Mouse (Mus musculus): ENCODE measurements around the gene Sec22c. TPM values are rescaled to one million over a fixed set of nuclear protein-coding genes. Genes with fewer than 3 reads are reported as not detected.

Gene Sec22c
- polyA plus RNA-seq, 1 experiment = 0.28 TPM

GRCm38 (mm10) chr9:121630627-121631026, 74.7 kb downstream of the Sec22c start:
- Histone ChIP-seq H3K4me3 (replicated peaks) (no peak overlapping the region), H3K9me3 (ENCODE audit: control insufficient read depth, low read length) (no peaks in the 10 kb centered on the region), H3K36me3 (ENCODE audit: control insufficient read depth) (no peaks in the 10 kb centered on the region), H3K27me3 (ENCODE audit: control insufficient read depth) (peaks cover 1% of the 10 kb centered on the region; the same call in 1 of the 2 replicates), H3K4me1 (ENCODE audit: control insufficient read depth) (no peaks in the 10 kb centered on the region)
- TF ChIP-seq GATA1 (IDR thresholded peaks at IDR 0.05; ENCODE audit: low read length) = no peak
- no peak for TF ChIP-seq TAL1 (IDR thresholded peaks at IDR 0.05; ENCODE audit: low read length)

Other genes with a start within 250 kb of the Sec22c start
- not detected in 2 replicates for gene Cck, start 209.8 kb downstream of the Sec22c start, polyA plus RNA-seq (2012)
- gene Lyzl4, start 63.4 kb downstream of the Sec22c start, polyA plus RNA-seq (2012) = not detected in 2 replicates
- not detected in 2 replicates for gene Vipr1, start 62.8 kb downstream of the Sec22c start, polyA plus RNA-seq (2012)
- 1.8 and 3.0 TPM in 2 replicates for gene Ss18l2, start 4.8 kb upstream of the Sec22c start, polyA plus RNA-seq (2012)
- 1.1 and 1.8 TPM in 2 replicates for gene Nktr, start 13.7 kb upstream of the Sec22c start, polyA plus RNA-seq (2012)
- 0.03 and 0.04 TPM in 2 replicates for gene Zfp651, start 53.8 kb upstream of the Sec22c start, polyA plus RNA-seq (2012)
- gene Klhl40, start 72.1 kb upstream of the Sec22c start, polyA plus RNA-seq (2012) = not detected in 2 replicates
- gene Hhatl, start 87.0 kb upstream of the Sec22c start, polyA plus RNA-seq (2012) = not detected in 2 replicates
- gene Ccdc13, start 134.0 kb upstream of the Sec22c start, polyA plus RNA-seq (2012) = not detected in 2 replicates
- 3.0 and 3.7 TPM in 2 replicates for gene Higd1a, start 152.9 kb upstream of the Sec22c start, polyA plus RNA-seq (2012)
- gene Ackr2, start 192.9 kb upstream of the Sec22c start, polyA plus RNA-seq (2012) = not detected in 2 replicates
- not detected in 2 replicates for gene Cyp8b1, start 210.8 kb upstream of the Sec22c start, polyA plus RNA-seq (2012)
- gene Fam198a, start 245.5 kb upstream of the Sec22c start, polyA plus RNA-seq (2012) = not detected in 2 replicates

Data from erythroblast, embryonic 14.5 days (primary cell).